Mouse (Mus musculus) kidney, adult 2 months (tissue): ENCODE results near the gene Fkbpl.

Source experiments
- CTCF ChIP-seq: fragments of 200-500 bp; conservative IDR thresholded peaks from 2 replicates; pipeline ENCODE4 v1.5.1; 2011; ENCODE audit warnings: low read depth, mild to moderate bottlenecking, control low read depth, low read length, moderate library complexity, mixed read lengths; ENCODE audit not compliant: insufficient read depth, insufficient read length
- POLR2A ChIP-seq: fragments of 200-500 bp; IDR thresholded peaks from one replicate; pipeline ENCODE4 v1.6.1; 2011; ENCODE audit warnings: low read depth, low read length, control low read depth

DNA sequence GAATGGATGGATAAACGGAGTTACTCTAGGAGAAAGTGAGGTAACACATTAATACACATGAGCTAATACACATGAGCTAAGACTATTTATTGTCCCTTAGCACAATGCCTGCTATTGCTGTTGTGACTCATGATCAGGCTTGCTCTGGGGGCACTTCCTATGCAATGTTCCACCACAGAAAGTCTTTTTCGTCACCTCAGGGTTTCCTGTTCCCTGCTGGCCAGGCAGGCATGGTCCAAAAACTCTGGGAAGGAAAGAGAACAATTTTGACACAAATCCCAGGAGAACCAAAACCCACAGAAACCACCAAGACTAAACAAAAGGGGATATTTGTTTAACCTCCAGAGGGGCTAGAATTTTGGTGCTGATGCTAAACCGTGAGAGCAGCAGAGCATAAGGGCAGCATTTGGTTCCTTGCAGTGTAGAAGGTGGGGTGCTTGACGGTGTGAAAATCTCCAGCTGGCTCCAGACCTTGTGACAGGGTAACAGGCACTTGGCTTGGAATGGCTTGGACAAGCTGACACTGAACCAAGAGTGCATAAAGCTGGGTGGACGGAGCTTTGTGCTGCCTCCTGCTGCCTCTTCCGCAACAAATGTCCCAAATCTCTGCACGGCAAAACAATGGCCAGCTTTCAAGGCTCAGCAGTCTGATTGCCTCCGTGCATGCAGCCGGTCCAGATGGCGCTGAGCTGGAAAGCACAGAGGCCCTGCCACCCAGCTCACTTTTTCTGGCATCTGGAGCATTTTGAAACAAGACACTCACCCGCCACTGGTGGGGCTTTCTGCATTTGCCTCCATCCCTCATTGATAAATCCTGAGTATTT lies 3.6 kb upstream of the Fkbpl start:
- TF ChIP-seq CTCF (peak; percentile 30), POLR2A (no peak)
